Mouse (Mus musculus): ENCODE results near the gene Vwa3b.
A peak's percentile ranks its signal among the peaks of the same experiment; 100 is the strongest.

Gene Vwa3b

GRCm38 (mm10) chr1:37231295-37231701 is 204.9 kb downstream of the Vwa3b start:
- peak in 1 of 2 experiments; percentile 37 for DNase-seq (ENCODE audit: low spot score in 2 of 2)
